Mouse (Mus musculus) heart, postnatal 0 days (tissue): ENCODE measurements at regions not wholly inside any gene's neighbourhood (a gene's known extent, or its start where the extent isn't known, plus 50 kb on each side); places are given as distances from the start of the nearest gene placed in this dataset.

ENCODE experiments used
- CTCF ChIP-seq: IDR thresholded peaks from 2 replicates; pipeline ENCODE4 v1.5.1; 2016; ENCODE audit warnings: antibody characterized with exemption, control low read depth, low read depth
- EP300 ChIP-seq: IDR thresholded peaks from 2 replicates; pipeline ENCODE4 v1.6.1; 2016; ENCODE audit warnings: antibody characterized with exemption, low read depth

DNA sequence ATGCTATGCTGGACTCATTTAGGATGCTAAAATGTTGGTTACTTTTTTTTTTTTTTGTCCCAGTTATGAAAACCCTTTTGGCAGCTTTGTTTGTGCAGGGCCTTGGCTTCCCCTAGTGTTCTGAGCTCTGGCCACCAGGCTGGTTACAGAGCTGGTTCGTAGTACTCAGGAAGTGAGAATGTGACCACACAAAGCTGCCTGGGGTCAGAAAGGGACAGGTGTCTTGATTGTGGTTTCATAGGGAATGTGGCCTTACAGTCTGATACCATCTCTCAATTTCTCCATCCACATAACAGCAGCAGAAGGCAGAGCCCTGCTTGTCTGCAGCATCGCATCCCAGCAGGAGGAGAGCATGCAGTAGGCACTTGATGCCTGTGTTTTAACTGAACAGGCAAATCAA is 282.9 kb upstream of the Map3k7 start:
- no peak for TF ChIP-seq CTCF
- no peak for TF ChIP-seq EP300
